Mouse (Mus musculus) forelimb bud, embryonic 11.5 days (tissue): ENCODE data around the gene Gprin1.

ENCODE experiments used
- DNase-seq: peaks from one replicate; pipeline ENCODE4 v3.0.0-alpha.2; 2012; ENCODE audit warnings: low read depth, low spot score

The Gprin1 gene

DNA sequence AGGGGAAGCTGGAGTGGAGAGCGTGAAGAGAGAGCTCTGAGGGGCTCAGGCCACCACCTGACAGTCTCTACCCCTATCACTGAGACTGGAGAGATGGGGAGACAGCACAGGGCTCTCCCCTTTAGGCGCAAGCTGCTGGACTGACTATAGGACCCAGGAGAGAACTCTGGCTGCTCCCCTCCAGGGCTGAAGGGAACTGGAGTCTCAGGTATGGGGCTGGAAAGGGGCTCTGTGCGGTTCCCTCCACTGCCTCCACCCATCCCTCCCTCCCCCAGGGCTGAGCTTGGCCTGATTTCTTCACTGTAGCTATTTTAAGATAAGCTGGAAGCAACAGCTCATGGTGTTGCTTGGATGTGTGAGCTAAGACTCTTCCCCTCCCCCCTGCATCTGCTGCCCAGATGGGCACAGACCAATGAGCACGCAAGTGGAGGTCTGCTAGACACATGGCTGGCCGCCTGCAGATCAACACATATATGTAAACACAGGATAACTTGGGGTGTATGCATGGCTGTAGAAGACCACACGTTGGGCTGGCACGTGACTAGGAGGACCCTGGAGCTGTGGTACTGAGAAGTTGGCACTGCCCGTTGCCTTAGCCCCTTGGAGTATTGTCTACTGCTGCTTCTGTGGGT lies 10.6 kb upstream of the Gprin1 start:
- peak; percentile 61 for DNase-seq

DNA sequence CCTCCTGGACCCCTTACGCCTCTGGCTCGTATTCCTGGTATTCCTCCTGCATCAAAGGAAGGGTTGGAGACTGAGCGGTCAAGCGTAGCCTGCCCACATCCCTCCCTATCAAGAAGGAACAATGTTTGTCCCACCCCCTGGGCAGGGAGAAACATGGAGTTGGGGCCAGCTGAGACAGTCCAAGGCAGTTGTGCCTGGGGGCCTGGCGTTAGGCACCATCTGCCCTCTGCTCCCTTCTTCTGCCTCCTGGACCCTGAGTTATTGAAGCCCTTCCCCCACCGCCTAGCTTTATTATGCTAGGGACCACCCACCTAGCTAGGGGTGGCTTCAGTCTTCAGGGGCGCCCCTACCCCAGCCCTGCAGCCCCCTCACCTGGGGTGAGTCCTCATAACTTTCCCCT lies 9.8 kb upstream of the Gprin1 start:
- no peak for DNase-seq

DNA sequence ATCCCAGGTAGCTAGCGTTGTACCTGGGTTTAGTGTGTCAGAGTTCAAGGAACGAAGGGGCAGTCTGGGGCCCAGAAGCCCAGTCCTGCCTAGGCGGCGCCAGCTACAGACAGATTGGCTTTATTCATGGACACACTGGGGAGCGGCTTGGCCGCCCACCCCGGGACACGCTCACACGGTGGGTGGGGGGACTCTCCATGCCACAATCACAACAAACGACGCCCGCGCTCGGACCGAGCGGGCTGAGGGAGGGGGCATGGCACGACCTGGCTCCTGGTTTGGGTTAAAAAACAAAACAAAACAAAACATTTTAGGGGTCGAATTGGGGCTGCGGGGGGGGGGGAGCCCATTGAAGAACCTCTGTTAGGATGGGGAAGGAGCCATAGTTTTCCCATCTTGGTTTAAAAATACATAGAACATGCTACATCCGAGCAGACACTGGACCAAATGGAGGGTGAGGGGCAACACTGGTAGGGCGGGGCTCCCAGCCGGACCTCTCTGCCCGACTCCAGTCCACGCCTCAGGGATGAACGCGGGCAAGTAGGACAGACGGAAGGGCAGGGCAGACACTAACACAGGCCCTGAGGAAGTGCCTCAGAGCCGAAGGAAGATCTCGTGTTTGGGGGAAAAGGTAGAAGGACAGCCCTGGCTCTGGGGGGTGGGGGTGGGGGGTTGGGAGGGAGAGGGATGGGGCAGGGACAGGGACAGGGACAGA lies 9.2 kb upstream of the Gprin1 start:
- no peak for DNase-seq

DNA sequence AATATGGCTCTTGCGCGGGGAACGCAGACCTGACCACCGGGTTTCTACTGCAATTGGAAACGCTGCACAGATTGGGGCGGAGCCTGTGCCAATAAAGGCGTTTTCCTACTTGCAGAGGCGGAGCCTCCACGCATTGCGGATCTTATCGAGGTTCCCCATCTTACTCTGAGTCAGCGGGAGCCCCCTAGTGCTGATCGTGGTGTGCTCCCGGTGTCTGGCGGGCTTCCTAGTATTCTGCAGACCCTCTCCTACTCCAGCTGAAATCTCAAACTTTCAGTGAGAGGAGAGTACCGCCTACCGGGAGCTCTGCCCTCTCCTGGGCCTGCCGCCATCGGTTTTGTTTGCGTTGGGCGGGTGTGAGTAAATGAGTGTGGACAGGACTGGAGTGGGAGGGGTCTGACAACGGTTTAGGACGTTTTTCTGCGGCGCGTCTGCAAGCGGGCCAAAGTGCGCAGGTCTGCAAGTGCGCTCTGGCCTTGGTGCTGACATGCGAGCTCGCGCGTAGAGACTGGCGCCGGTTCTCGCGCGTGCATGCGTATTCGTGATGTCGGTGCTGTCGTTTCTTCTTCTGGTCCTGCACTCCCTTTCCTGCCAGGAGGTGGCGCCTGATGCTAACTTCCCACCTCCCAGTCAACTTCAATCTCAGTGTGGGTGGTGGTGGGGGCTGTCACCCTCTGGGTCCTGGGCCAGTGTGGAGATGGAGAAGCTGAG lies 8.5 kb upstream of the Gprin1 start:
- DNase-seq, result peak; percentile 95

DNA sequence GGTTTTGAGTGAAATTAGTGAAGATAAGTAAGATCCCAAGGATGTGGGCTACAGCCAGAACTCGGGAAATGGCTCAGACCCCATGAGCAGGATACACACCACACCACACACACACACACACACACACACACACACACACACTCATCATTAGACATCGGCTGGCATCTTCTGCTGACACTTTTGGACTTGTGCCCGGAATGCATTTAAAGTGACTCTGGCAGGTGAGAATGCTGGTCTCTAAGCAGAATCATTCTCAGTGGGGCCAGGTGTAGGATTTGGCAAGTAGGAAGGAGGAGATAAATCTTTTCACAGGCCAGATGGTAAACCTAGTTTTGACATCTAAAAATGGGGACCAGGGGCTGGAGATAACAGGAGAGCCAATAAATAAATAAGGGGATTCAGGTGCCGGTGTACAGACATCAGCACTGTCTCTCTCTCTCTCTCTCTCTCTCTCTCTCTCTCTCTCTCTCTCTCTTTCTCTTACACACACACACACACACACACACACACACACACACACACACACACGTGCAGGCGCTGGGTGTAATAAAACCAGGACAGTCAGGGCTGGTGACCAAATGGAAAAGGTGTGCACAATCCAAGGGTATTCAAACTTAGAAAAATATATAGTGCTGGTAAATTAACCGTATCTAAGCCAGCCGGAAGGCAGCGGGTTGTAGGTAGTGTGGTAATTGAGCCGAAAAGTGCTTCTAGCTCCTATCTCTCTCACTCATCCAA lies 7.6 kb upstream of the Gprin1 start:
- DNase-seq, result no peak

DNA sequence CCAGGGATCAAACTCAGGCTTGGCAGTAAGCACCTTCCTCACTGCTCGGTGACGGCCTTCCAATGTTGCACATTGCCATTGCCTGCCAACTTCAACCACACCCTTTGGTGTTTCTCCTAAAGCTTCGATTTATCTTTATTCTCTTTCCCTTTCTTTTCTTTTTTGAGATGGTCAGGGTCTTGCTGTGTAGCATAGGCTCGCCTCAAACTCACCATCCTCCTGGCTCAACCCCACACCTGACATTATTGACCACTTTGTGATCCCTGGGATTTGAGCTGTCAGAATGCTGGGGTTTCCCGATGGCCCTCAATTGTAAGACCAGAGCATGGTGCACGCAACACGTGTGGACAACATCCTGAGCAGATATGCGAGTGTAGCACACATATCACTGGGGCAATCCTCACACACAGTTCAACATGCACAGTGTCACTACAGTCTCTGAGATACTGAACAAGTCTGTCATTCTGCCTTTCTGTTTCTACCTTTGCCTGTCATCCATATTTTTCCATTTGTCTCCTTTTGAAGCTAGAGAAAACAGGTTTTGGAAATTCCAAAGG lies 6.6 kb upstream of the Gprin1 start:
- DNase-seq, result no peak

DNA sequence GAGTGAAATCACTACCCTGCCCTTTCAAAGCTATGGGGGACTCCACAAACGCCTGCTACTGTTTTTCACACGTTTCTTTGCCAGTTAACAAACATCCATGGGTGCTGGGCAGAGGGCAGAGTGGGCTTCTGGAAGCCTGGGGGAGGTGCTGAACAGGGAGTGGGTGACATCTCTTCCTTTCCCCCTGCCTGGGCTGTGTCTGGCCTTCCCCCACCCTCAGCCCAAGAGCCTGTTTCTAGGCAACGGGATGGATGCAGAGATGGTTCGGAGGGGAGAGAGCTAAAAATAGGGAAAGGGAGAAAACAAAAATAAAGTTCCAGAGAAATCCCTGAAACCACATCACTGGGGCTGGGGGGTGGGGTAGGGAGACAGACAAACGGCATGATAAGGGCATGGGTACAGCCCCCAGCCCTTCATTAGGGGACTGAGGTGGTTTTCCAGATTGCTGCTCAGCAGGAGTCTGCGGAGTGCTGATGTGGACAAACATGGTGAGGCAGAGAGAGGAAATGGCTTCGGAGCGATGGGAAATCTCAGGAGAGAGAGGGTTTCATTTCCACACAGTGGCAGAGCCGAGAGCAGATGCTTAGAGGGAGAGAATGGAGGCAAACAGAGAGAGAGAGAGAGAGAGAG lies 5.6 kb upstream of the Gprin1 start:
- DNase-seq, result no peak

DNA sequence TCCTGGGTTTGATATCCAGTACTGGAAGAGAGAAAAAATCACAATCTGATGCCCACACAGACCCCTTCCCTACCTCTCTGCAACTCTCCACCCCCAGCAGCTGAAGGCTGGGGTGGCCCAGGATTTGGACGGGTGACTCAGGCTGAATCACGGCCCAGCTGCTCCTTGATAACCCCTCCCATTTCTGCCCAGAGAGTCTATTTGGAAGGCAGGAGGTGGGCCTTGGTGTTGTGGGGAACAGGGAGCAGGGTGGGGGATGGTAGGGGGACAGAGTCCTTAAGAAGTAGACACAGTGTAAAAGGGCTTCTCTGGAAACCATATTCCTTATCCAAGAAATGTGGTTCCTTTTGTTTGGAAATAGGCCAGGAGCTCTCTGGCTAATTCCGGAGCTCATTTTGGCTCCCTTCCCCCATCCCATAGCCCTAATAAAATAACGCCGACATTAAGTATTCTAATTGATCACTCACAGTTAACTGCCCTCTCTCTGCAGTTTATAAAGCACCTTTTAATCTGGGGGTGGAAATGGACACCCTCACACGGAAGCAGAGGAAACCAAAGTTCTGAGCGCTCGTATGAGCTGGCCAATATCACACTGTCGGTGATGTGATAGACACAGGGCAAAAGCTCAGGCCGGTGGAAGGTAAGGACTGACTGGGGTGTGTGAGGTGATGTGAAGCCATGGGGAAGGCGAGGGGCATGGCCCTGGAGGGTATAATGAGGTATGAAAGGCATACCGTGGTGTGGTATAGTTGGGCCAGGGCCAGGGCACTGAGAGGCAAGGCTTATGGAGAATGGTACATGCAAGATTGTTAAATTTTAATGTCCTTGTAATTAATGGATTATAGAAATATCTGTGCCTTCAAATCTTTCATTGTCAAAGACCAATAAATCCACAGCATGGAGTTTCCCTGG lies 4.8 kb upstream of the Gprin1 start:
- DNase-seq, result no peak

DNA sequence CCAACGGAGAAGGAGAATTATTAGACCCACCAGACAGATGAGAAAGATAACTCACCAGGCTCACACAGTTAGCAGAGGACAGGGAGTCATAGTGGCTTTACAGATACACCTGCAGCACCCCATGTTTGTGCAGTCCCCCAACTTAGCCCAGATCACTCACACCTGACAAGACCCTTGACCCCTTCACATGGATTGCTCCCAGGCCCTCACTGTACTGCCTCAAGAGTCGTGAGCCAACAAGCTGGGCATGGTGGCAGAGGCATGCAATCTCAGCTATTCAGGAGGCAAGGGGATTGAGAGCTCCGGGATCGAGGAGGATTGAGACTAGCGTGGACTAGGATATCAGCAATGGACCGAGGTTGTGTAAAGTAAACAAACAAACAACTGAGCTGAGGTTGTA lies 4.1 kb upstream of the Gprin1 start:
- no peak for DNase-seq

DNA sequence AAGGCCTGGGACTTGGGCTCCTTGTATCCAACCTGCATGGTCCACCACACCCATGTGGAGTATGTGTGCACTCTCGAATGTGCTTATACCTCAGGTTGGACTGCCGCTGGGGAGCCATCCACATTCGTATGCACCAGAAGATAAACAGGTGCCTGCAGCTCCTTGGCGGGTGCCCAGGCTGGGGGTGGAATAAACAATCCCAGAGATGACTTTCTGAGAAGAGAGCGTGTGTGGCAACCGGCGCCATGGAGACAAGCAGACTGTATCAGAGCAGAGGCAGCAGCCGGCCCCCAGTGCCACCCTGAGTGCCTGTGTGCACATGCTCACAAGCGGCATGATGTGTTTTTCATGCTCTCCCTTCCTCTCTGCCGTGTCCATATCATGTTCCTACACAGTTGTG lies 3.0 kb upstream of the Gprin1 start:
- no peak for DNase-seq

DNA sequence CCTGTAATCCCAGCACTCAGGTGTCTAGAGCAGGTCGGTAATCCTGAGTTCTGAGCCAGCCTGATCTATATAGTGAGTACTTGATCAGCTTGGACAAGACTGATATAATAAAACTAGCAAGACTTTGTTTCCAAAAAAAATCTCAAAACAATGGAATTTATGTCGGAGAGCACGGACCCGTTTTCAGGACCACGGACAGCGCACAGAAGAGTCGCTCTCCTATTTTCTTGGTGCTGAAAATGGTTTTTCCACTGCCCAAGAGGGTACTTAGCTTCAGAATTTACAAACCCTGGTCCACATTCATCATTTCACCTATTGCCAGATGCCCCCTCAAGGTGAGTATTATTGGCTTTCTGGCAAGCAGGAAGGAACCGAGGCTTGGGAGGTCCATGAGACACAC lies 1.0 kb upstream of the Gprin1 start:
- peak; percentile 59 for DNase-seq

DNA sequence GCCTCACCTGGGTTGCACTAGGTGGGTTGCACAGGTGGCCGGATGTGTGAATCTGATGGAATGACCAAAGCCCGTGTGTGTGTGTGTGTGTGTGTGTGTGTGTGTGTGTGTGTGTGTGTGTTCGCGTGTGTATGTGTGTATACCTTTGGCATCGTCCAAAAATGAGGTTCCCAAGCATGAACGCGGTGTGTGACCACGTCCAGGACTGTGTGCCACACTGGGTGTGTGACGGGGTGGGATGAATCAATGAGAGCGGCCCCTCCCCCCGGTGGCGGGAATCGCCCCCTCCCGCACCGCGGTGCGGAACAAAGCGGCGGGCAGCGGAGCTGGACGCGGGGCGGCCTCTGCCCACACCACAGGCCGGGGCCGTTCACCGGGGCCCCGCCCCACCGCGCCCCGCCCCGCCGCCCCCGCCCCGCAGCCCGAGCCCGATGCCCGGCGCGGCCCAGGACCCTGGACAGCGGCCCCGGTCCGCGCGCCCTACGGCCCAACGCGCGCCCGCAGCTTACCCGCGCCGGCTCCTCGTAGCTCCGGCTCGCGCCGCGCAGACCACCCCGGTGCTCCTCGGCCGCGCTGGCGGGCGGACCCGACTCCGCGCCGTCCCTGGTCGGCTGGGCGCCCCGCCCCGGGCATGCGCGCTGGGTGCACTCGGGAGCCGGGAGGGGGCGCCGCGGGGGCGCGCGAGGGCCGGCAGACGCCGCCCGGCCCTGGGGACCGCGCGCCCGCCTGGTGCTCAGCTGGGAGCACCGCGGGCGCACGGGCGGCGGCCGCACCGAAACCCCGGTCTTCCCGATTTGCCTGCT lies 412 bp downstream of the Gprin1 start:
- DNase-seq, result no peak

DNA sequence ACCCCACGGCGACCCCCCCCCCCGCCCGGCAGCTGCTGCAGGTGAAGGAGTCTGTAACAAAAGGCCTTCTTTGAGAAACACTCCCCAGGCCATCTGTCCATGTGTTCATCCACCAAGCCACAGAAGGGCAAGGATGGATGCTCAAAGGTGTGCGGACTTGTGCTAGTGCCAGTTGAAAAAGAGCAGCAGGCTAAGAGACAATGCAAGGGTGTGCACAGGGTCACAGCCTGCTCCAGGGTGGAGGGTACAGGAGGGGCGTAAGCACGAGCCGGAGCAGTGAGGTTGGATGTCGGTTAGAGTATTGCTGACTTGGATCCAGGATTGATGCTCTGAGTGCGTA lies 983 bp downstream of the Gprin1 start:
- no peak for DNase-seq

DNA sequence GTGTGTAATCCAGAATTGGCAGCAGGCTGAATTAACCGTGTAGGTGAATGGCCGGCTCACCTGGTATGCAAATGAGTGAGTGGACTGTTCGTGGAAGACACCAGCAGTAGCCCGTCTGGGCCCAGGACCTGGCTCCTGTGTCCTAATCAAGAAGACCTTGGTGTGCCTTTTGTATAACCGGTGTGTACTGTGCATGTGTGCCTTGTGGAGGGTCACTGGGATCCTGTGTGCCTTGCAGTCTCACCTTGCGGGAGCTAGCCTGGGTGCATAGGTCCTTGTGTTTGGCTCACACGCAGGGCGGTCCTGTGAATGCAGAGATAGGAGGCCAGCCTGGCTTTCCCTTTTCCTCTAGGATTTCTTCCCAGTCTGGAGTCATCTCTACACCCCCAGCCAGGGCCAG lies 1.5 kb downstream of the Gprin1 start:
- no peak for DNase-seq

DNA sequence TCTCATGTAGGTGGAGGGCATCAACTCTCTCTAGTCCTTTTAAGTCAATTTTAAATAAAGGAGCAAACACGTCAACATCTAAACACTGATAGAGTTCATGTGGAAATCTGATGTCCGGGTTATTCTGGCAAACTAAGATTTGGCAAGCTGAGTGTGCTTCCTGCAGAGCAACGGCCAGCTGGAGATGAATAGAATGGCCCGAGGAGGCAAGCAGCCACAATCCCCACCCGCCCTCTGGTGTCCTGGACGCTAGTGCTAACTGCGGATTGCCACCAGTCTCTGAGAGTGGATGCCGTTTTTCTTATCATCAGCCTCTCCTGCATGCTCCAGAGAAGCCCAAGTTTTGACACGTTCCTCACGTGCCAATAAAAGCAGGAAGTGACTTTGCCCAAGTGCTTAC lies 2.8 kb downstream of the Gprin1 start:
- DNase-seq, result no peak

DNA sequence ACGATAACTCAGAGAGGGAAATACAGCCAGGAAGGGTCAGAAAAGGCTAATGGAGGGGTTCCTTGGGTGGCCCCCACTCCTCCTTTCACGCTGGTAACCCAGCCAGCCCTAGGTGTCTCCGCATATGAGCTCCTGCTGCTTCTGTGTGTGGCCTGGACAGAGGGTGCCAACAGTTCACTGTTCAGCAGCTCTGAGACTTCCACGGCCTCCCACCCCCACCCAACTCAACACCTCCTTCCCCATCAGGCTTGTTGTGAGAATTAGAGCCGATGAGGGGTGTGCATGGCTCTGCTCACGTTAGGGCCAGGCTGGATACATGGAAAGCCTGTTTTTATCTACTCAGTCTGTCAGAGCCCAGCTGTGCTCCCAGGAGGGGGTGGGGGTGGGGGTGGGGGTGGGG lies 3.6 kb downstream of the Gprin1 start:
- no peak for DNase-seq

DNA sequence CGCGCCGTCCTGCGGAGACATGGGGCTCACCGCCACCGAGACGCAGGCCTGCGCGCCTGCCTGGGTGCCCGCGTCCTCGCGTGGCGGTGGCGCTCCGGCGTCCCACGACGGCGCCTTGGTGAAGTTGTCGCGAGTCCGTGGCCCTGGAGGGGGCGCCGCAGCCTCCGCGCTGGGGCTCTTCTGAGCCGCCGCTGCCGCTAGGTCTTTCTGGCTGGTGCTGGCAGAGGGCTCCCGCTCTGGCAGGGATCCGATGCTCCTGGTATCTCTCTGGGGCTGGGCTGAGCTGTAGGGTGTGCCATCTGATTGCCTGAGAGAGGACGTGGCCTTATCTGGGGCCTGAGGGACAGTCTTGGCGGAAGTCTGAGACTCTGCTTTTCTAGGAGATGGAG lies 11.5 kb downstream of the Gprin1 start:
- DNase-seq, result no peak

DNA sequence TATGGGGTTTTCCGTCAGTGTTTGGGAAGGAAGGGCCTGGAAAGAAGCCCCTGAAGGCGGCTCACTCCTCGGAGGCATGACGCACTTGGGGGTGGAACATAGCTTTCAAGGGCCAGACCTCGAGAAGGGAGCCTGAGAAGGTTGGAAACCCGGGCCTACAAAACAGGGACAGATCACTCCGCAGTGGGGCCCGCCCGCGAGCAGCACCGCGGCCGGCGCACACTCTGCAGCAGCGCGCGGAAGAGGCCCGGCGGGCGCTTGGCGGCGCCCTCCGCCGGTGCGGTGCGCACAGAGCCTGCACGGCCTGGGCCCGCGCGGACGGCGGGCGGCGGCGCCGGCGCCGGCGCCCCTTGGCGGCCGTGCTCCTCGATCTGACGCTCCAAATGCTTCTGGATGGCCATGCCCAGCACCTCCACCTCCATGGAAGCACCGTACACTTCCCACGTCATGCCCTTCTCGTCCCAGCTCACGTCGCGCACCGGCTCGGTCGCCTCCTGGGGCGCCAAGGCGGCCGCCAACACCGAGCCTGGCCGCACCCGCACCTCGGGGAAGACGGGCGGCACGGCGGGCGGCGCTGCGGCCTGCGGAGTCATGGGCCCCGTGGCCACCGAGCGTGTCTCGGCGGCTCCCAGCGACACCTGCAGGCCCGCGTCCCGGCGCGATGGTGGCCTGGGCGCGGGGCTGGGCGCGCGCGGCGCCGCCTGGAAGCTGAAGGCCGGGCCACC lies 12.0 kb downstream of the Gprin1 start:
- peak; percentile 36 for DNase-seq

DNA sequence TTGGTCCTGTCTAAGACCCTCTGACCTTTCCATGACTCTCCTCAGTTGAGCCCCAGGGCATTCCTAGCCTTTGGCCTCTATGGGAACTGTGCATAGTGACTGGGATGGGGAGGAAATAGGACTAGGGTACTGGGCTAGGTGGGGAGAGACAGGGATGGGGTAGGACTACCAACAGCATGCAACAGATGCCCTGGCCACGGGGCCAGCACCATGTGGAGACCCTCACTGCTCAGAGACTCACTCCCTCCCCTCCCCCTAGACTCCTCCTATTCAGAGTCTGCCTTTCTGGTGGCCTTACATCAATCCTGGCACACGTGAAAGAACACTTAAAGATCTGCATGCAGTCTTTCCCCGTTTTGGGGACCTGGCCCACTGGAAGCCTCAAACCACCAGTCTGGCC lies 12.7 kb downstream of the Gprin1 start:
- DNase-seq, result no peak
